Mouse (Mus musculus) hindbrain, embryonic 11.5 days (tissue): ENCODE data around the gene Gm28051. TPM values are rescaled to one million over a fixed set of nuclear protein-coding genes. Genes with fewer than 3 reads are reported as not detected.

Source experiments
- ATAC-seq: fragments of 200-750 bp; cut with Nextera tagmentation; 2 replicates; pipeline ENCODE4 v1.8.0; 2017; ENCODE audit warnings: mild to moderate bottlenecking, moderate TSS enrichment, moderate library complexity; ENCODE audit not compliant: low FRiP score
- DNase-seq: peaks from one replicate; pipeline ENCODE4 v3.0.0-alpha.2; 2015; ENCODE audit warnings: low spot score
- H3K27ac ChIP-seq: fragments of 300-500 bp; sonication (generic); 2 replicates; pipeline ENCODE4 v1.5.1; 2014; ENCODE audit warnings: mild to moderate bottlenecking, low read depth, low read length
- H3K27me3 ChIP-seq: fragments of 300-500 bp; sonication (generic); 2 replicates; pipeline ENCODE4 v1.6.1; 2014; ENCODE audit warnings: mild to moderate bottlenecking, low read length, moderate library complexity, mixed read lengths; ENCODE audit not compliant: control insufficient read depth, insufficient read depth
- H3K36me3 ChIP-seq: fragments of 300-500 bp; sonication (generic); 2 replicates; pipeline ENCODE4 v1.6.1; 2014; ENCODE audit warnings: mild to moderate bottlenecking, low read length, moderate library complexity, mixed read lengths; ENCODE audit not compliant: control insufficient read depth, insufficient read depth
- H3K4me1 ChIP-seq: fragments of 300-500 bp; sonication (generic); replicated peaks from 2 replicates; pipeline ENCODE4 v1.6.1; 2014; ENCODE audit warnings: low read length, mixed read lengths; ENCODE audit not compliant: control insufficient read depth, insufficient read depth
- H3K4me2 ChIP-seq: fragments of 300-500 bp; sonication (generic); replicated peaks from 2 replicates; pipeline ENCODE4 v1.6.1; 2014; ENCODE audit warnings: mild to moderate bottlenecking, low read depth, low read length
- H3K4me3 ChIP-seq: fragments of 300-500 bp; sonication (generic); 2 replicates; pipeline ENCODE4 v1.5.1; 2014; ENCODE audit warnings: low read depth, low read length
- H3K9ac ChIP-seq: fragments of 300-500 bp; sonication (generic); 2 replicates; pipeline ENCODE4 v1.6.1; 2014; ENCODE audit warnings: low read depth, low read length
- H3K9me3 ChIP-seq: fragments of 300-500 bp; sonication (generic); 2 replicates; pipeline ENCODE4 v1.6.1; 2016; ENCODE audit warnings: low read length; ENCODE audit not compliant: control insufficient read depth
- WGBS: fragments of 180-500 bp; shearing (Covaris S2); extraction: QIAGEN DNeasy Blood & Tissue Kit; methylation state at CpG from one replicate; pipeline ENCODE4 v1.1.7; 2014; 5-methylcytosine and 5-hydroxymethylcytosine counted together
- polyA plus RNA-seq: library from polyadenylated mRNA; unstranded; fragments of >200 nt; fragmentation: Nextera tagmentation; extraction: Ambion mirVana; gene quantifications from 2 replicates; pipeline ENCODE4 v1.2.1, GENCODE M21; 2014

Gm28051 gene
- polyA plus RNA-seq, 1 experiment from 2014 or later = not detected

- H3K4me3 ChIP-seq = peak overlapping the region; percentile 77; the same call in 1 of the 2 replicates
- H3K27ac ChIP-seq = peak overlapping the region; percentile 3; the same call in 1 of the 2 replicates
- peak overlapping the region; percentile 84 for H3K4me2 ChIP-seq
- no peak for DNase-seq
- no peaks in the 10 kb centered on the region for H3K36me3 ChIP-seq
- WGBS = 82% methylated on average over 6 of the region's 6 CpGs
- H3K9ac ChIP-seq = peak overlapping the region; percentile 80; the same call in 1 of the 2 replicates
- no peak for ATAC-seq
- peaks cover 9% of the 10 kb centered on the region for H3K4me1 ChIP-seq
- no peaks in the 10 kb centered on the region for H3K27me3 ChIP-seq
- H3K9me3 ChIP-seq = no peaks in the 10 kb centered on the region
These were observed 51.5 kb downstream of the Gm28051 start for GRCm38 (mm10) chr12:102705906-102706640.

- 2% methylated on average over 44 of the region's 45 CpGs for WGBS
- no peaks in the 10 kb centered on the region for H3K36me3 ChIP-seq
- peaks cover 9% of the 10 kb centered on the region for H3K4me1 ChIP-seq
These were observed 52.2 kb downstream of the Gm28051 start for GRCm38 (mm10) chr12:102705216-102705871.

GRCm38 (mm10) chr12:102704457-102705198 lies 52.9 kb downstream of the Gm28051 start, which contains the start of gene Itpk1:
Gene Itpk1, minus strand, starts transcription at chr12:102704930.
- peak within 1 kb of the TSS; percentile 79 for H3K27ac ChIP-seq
- peak within 1 kb of the TSS; percentile 80 for H3K9ac ChIP-seq
- peaks cover 9% of the 10 kb centered on the region for H3K4me1 ChIP-seq
- peak; percentile 74 for DNase-seq
- H3K9me3 ChIP-seq = no peaks in the 10 kb centered on the region
- peak; percentile 86 for ATAC-seq
- H3K4me3 ChIP-seq = peak within 1 kb of the TSS; percentile 77
- no peaks in the 10 kb centered on the region for H3K27me3 ChIP-seq
- no peaks in the 10 kb centered on the region for H3K36me3 ChIP-seq
- peak within 1 kb of the TSS; percentile 84 for H3K4me2 ChIP-seq
- under 1% methylated on average over 61 of the region's 105 CpGs for WGBS

More at GRCm38 (mm10) chr12:102705216-102705871, 52.2 kb downstream of the Gm28051 start:
- H3K9me3 ChIP-seq = no peaks in the 10 kb centered on the region
- H3K27ac ChIP-seq = peak overlapping the region; percentile 79
- H3K27me3 ChIP-seq = no peaks in the 10 kb centered on the region
- H3K4me3 ChIP-seq = peak overlapping the region; percentile 77
- DNase-seq (peak; percentile 94), ATAC-seq (peak; percentile 84)
- H3K9ac ChIP-seq = peak overlapping the region; percentile 80
- H3K4me2 ChIP-seq = peak overlapping the region; percentile 84

GRCm38 (mm10) chr12:102703921-102704408 lies 53.6 kb downstream of the Gm28051 start:
- Histone ChIP-seq H3K36me3 (no peaks in the 10 kb centered on the region), H3K4me3 (peak overlapping the region; percentile 77), H3K27ac (no peak overlapping the region), H3K4me2 (peak overlapping the region; percentile 84), H3K9me3 (no peaks in the 10 kb centered on the region), H3K4me1 (peaks cover 11% of the 10 kb centered on the region), H3K27me3 (no peaks in the 10 kb centered on the region), H3K9ac (peak overlapping the region; percentile 80)
- 6% methylated on average over 17 of the region's 17 CpGs for WGBS
- DNase-seq (no peak), ATAC-seq (peak; percentile 0; the same call in 1 of the 2 replicates)

- Histone ChIP-seq H3K4me1 (peaks cover 16% of the 10 kb centered on the region), H3K4me3 (peak overlapping the region; percentile 77), H3K9me3 (no peaks in the 10 kb centered on the region), H3K9ac (0 out of 2 replicates have a peak overlapping the region, but pooled peaks have one; percentile 16), H3K27me3 (no peaks in the 10 kb centered on the region), H3K36me3 (no peaks in the 10 kb centered on the region), H3K27ac (no peak overlapping the region), H3K4me2 (peak overlapping the region; percentile 84)
- WGBS = 40% methylated on average over 6 of the region's 6 CpGs
- ATAC-seq (no peak), DNase-seq (peak; percentile 32)
These were observed 54.1 kb downstream of the Gm28051 start for GRCm38 (mm10) chr12:102703441-102703840.

- 3% methylated on average over 4 of the region's 4 CpGs for WGBS
- DNase-seq (peak; percentile 53), ATAC-seq (no peak)
- Histone ChIP-seq H3K9ac (0 out of 2 replicates have a peak overlapping the region, but pooled peaks have one; percentile 11), H3K4me3 (peak overlapping the region; percentile 77), H3K9me3 (no peaks in the 10 kb centered on the region), H3K27ac (no peak overlapping the region), H3K4me1 (peaks cover 20% of the 10 kb centered on the region), H3K4me2 (peak overlapping the region; percentile 84), H3K36me3 (no peaks in the 10 kb centered on the region), H3K27me3 (no peaks in the 10 kb centered on the region)
These were observed 54.5 kb downstream of the Gm28051 start for GRCm38 (mm10) chr12:102703111-102703412.

GRCm38 (mm10) chr12:102702356-102703110 lies 55.0 kb downstream of the Gm28051 start:
- peaks cover 22% of the 10 kb centered on the region for H3K4me1 ChIP-seq
- ATAC-seq = no peak
- no peaks in the 10 kb centered on the region for H3K27me3 ChIP-seq

More at GRCm38 (mm10) chr12:102702356-102703110, 55.0 kb downstream of the Gm28051 start:
- WGBS = 3% methylated on average over 15 of the region's 15 CpGs
- Histone ChIP-seq H3K4me2 (peak overlapping the region; percentile 84), H3K4me3 (peak overlapping the region; percentile 77), H3K9me3 (no peaks in the 10 kb centered on the region), H3K27ac (no peak overlapping the region), H3K36me3 (no peaks in the 10 kb centered on the region), H3K9ac (0 out of 2 replicates have a peak overlapping the region, but pooled peaks have one; percentile 11)
- DNase-seq = peak; percentile 94
